Mouse (Mus musculus): ENCODE measurements around the gene Dmac2.
"Not testable (repeated sequence)": the region's sequence is repeated elsewhere in the genome, so short reads cannot be mapped to it uniquely, and the experiment has no call there.

Gene Dmac2

DNA sequence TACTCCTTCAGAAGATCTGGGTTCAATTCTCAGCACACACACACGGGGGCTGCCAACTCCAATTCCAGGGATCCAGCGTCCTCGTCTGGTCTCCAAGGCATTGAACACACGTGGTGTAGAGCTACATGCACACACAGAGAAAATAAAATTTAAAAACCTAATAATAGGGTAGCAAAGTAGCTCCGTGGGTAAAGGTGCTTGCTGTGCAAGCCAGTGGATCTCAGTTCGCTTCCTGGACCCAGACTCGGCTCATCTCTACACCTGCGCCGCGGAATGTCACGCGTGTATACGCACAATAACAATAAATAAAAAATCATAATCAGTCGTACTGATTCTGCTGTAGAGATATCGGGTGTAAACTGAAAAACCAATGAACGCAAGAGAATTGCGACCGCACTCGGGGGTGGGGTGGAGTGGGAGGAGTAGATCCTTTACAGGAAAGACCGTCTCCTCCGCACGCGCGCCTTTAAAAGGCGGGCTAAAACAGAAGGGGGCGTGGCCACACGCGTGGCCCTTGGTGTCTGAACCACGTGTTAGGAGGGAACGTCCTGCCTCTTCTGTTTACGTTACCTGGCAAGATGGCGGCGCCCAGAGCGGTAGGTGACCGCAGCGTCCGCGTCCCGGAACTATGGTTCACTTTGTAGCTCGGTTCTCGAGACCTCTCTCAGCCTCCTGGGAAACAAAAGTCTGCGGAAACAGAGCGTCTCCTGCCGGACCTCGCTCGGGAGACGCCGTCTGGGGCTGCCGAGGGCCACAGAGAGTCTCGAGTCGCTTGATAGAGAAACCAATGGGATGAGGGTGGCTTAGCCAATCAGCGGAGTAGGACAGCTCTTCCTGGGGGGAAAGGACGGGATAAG is at the start of gene Dmac2:
Gene Dmac2 (plus strand): TSS at position 550 of the 857 bp plus-strand sequence.
- peak; percentile 93 to 94 for DNase-seq (ENCODE audit: low spot score in 2 of 2)

DNA sequence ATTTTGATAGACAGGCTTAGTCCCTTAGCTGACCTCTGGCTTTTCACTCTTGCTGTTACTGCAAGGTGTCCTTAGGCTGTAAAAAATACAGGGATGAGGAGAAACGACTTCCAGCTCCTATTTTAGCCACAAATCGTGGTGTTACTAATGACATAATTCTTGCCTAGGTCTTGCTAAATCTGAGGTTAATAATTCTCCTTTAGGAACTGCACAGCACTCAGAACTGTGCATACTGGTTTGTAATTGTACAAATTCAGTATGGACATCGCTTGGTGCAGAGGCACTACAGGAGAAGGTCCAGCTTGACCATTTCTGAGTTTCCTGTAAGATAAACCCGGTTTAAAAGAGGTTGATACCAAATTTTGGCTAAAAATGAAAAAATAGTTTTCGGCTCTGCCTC is 45.4 kb upstream of the Dmac2 start:
- DNase-seq (ENCODE audit: low spot score in 2 of 2): not testable (repeated sequence)

DNA sequence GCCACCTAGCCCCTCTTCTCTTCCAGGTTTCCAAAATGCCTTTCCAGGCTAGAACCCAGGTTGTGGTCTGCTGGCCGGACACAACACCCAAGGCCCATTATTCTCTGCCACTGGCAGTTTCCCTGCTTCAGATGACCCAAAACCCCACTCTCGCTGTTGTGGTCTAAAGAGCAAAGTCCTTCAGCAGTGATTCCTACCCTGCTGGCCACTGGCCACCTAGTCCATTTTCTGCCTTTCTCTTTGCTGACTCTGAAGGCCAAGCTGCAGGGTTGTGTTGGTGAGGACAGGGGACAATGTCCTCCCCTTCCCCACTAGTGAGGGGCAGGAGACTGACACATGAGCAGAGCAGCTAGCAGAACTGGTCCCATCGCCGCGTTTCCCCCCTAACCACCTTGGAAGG is 44.1 kb upstream of the Dmac2 start:
- no peak for DNase-seq (ENCODE audit: low spot score in 2 of 2)

DNA sequence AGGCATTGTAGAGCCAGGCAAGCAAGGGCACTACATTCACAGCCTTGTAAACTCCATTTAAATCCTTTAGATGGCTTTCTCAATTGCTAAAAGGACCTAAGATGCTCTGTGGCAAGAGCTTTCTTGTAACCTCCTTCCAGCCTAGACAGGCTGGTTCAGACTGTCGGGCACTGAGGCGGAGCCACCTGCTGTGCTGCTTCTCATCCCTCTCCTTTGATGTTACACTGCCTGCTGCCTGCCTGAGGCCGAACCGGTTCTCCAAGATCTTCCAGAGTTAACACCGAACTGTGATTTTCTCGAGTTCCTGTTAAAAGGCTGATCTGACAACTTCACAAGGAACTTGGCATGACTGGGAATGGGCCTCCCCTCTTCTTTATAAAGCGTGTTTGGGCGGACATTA is 43.3 kb upstream of the Dmac2 start:
- no peak for DNase-seq (ENCODE audit: low spot score in 2 of 2)

DNA sequence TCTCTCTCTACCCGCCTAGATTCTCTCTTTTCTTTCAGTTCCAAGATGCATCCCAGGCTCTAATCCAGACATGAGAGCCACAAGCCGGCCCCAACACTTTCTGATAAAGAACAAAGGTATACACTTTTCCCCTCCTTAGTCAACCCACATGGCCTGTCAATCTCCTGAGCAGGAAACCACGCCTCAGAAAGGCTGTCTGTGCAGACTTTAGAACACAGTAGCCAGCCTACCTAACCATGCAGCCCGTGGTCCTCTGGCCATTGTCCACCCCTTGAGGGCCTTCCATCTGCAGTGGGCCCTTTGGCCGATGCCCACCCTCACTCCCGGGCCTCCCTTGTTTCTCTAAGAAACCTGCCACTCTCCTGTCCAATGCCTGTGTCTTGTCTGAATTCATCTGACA is 42.9 kb upstream of the Dmac2 start:
- DNase-seq (ENCODE audit: low spot score in 2 of 2): not testable (repeated sequence)

DNA sequence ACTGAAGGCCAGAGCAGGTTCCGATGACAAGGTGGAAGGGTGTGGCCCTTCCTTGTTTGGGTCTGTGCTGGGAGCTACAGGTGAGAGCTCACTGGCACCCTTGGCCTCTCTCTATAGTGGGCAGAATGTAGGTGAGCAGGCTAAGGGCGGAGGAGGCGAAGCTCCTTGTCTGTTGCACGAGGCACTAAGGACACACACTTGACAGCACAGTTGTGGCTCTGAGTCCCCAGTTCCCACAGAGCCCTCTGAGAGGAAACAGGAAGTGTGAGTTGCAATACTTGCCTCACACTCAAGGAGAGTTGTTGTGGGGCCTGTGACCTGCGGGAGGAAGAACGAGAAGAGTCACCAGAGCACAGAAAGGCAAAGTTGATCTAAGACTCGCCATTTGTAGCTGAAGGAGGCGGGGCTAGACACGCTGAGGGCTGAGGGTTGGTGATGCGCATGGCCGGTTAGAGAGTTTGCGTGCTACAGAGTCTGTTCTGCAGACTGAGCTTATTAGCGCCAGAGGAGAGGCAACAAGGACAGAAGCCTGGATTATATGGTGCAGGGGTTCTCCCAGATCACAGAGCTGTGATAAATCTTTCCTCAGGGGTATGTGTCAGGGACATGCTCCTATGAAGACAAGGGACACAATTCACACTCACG is 42.3 kb upstream of the Dmac2 start:
- not testable (repeated sequence) for DNase-seq (ENCODE audit: low spot score in 2 of 2)

DNA sequence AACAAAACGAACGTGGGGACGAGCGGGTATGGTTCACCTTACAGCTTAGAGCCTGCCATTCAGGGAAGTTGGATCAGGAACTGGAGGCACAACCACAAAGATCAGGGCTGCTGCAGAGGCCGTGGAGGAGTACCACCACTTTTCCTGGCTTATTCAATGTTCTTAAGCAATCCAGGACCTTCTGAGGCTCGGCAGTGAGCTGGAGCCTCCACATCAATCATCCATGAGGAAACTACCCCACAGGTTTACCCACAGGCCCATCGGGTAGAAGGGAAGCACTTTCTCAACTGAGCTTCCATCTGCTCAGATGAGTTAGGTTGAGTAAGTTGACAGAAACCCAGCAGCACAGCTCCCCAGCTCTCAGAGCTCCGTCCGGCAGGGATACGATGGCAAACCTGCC is 39.8 kb upstream of the Dmac2 start:
- no peak for DNase-seq (ENCODE audit: low spot score in 2 of 2)

DNA sequence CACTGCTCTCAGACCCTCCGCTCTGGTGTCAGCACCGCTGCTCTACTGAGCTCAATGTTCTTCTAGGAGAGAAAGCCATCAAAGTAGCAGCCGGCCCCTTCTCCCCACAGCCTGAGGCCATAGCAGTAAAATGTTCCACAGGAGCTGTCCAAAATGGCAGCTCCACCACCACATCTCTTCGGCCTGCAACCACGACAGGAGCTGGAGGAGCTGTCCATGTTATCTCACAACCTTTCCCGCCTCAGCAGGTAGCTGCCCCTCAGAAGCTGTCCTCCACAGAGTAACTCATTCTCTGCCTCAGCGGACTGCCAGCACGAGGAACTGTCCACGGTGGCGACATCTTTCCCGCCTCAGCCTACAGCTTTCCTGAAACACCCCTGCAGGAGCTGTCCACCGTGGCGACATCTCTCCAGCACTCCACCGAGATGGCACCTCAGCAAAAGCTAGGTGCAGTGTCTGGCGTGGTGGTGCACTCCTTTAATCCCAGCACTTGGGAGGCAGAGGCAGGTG is 36.9 kb upstream of the Dmac2 start:
- DNase-seq (ENCODE audit: low spot score in 2 of 2): no peak

DNA sequence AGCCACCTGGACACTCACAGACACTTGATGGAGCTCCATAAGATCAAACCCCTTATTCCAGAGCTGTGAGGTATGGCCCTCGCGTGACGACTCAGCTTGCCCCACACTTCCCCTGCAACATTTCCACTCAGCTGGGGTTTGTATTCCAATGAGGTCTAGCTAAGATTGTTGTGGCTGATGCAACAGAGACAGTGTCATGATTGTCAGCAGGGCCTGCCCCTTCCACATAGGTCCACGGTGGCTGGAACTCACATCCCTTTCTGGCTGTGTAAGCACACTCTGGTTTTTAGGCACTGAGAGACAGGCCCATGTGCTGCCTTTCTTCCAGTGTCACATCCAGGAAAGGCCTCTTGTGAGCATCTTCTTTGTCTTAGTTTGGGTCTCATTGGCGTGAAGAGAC is 34.6 kb upstream of the Dmac2 start:
- no peak for DNase-seq (ENCODE audit: low spot score in 2 of 2)

DNA sequence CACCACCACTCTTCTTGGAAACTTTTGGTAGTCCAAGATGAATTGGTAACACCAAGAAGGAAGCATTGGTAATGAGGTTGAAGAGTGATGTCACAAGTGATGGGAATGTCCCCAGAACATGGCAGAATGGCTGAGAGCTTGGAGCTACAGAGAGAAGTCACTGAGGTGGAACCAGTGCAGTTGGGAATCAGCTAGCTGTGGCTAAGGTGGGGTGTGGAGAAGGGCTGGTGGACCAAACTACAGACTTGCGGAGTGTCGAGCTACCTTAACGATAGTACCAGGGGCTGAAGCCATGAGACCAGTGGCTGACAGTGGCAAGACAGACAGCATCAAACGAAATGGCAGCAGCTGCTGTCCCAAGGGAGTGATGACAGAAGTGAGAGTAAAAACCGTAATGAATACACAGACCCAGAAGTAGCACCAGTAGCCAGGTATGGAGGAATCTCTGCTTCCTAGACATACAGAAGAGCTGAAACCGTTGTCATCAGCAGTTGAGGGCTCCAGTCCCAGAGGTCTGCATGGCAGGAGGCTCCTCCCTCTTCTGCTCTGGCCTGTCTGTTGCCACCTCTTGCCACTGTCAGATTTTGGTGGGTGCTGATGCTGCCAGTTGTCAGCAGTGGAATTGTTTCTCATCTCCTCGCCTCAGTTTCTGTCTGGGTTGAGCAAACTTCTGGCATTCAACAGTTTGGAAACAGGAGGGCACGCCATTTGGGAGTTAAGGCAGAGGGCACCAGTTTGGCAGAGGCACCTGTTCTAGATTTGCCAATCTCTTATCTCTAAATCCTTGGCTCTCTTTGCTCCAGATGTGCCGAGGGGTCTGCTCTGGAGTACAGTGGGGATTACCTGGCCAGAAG is 33.6 kb upstream of the Dmac2 start:
- DNase-seq (ENCODE audit: low spot score in 2 of 2): no peak

DNA sequence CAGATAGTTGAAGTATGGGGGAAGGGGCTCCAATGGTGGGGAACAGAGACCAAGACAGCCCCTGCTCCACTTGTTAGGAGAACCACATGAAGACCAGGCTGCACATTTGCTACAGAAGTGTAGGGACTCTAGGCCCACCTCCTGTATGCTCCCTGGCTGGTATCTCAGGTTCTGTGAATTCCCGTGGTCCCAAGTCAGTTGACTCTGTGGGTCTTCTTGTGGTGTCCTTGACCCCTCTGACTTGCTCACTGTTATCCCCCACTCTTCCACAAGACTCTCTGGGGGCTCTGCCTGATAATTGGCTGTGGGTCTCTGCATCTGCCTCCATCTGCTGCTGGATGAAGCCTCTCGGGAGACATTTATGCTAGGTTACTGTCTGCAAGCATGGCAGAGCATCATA is 28.0 kb upstream of the Dmac2 start:
- no peak for DNase-seq (ENCODE audit: low spot score in 2 of 2)

DNA sequence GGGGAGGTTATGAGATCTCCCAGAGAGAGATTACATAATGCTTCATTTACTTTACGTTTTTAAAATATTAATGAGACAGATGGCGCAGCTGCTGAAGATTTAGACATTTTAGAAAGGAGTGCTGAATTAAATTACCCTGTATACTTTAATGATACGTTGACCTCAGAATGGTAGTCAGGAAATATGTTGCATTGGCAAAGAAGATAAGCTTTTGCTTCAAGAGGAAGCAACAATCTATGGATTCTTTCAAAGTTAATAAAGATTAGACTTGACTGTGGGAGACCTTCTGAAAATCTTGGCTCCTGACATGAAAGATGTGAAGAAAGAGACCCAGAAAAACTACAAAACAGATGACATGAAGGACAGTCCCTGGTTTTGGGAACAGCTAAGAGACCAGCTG is 25.4 kb upstream of the Dmac2 start:
- DNase-seq (ENCODE audit: low spot score in 2 of 2): no peak

DNA sequence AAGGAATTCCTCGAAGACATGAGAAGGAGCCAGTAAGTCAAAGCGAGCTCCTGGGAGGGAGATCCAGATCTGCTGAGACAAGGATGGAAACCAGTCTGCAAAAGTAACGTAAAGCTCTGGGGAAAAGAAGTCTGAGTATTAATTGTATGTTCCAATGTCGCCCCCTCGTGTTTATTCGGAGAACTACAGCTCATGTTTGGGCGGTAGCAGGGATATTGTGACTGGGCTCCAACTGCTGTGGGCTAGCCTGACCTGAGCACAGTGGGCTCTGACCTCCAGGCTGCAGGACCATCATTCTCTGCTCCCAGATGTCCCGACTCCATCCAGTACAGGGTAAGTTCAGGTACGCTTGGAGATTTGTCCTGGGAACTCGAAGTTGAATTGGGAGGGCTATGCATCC is 19.6 kb upstream of the Dmac2 start:
- DNase-seq (ENCODE audit: low spot score in 2 of 2): peak; percentile 86 to 89

DNA sequence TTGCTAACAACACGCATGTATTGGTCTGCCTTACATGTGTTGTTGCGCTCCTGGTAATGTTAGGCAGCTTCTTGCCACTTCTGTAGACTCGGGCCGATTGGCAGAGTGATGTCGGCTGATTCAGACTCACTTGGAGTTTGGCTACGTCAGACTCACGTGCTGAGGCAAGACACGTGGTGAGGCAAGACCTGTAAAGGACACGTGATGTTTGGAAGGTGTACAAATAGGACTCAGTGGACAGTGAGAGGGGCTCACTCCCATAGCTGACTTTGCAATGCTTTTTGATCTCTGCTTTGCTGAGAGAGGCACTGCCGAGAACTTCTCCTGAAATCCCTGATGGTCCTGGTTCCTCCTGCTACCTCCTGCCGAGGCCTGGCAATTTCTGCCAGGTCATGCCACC is 18.5 kb upstream of the Dmac2 start:
- DNase-seq (ENCODE audit: low spot score in 2 of 2): no peak

DNA sequence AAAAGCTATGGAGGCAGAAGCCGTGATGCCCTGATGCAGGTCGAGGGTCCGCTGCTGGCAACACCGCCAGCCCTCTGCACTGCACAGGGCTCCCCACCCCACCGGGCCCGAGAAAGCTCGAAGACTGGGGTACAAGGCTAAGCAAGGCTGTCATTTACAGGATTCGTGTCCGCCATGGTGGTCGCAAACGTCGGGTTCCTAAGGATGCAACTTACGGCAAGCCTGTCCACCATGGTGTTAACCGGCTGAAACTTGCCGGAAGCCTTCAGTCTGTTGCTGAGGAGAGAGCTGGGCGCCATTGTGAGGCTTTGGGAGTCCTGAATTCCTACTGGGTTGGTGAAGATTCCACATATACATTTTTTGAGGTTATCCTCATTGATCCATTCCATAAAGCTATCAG is 17.9 kb upstream of the Dmac2 start:
- DNase-seq (ENCODE audit: low spot score in 2 of 2): no peak

DNA sequence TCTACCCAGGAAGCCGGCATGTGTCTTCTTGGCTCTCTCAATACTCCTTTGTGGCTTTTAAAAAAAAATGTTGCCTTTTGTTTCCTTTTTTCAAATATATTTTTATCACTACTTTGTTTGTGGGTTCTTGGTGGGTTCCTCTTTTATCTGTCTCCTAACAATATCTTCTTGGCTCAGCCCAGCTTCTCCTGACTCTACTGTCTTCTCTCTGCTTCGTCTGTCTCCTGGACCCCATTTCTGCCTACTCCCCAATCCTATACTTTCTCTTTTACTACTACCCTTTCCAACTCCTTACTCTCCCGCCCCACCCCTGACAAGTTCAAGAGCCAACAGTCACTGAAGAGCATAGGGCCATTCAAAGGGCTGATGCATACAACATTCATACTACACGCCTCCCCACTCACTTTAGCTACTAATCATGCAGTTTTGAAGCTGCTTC is 12.6 kb upstream of the Dmac2 start:
- DNase-seq (ENCODE audit: low spot score in 2 of 2): no peak

DNA sequence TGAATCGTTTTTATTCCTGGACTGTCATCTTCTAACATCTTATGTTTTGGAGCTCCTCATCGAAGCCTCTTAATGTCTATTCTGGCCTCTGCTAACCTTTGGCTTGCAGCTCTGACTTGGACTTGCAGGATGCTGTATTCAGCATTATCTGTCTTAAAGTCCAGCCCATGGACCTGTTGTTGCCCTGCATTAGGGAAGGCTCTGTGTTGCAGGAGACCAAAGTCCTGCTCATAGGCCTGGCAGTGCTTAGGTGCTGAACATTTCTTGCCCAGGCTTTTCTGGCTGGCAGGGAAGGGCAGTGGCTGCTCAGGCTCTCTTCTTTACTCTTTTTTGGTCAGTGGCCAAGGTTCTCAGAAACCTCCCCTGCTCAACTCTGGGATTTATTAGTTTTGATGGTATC is 12.0 kb upstream of the Dmac2 start:
- DNase-seq (ENCODE audit: low spot score in 2 of 2): no peak

DNA sequence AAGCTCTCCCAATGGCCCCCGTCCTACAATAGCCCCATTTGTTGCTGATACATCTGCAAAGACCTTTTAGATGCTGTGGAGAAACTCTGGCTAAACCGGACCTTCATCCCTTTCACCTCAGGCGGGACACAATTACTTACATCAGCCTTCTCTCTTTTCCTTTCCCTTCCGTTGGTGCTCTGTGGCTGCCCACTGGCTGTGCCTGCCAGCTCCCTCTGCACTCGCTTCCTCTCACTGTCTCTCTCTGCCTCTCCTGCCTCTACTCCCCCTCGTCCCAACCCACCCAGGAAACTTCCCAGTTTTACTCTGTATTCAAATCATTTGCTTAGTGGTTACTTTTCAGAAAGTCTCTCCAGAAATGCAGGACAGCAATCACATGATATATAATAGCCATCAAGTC is 9.2 kb upstream of the Dmac2 start:
- no peak for DNase-seq (ENCODE audit: low spot score in 2 of 2)

DNA sequence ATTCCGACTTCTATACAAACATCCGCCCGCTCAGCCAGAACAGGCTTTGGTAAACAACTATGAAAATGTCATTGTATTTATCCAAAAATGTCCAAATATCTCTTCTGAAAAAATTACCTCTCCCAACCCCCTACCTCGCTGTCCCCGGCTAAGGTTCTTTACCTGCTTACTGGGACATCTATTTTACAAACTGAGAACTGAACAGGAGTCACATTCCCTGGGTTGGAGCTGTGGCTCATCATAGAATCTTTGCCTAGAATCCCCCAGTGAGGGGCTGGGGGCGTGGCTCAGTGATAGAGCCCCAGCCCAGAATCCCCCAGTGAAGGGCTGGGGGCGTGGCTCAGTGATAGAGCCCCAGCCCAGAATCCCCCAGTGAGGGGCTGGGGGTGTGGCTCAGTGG is 7.7 kb upstream of the Dmac2 start:
- no peak for DNase-seq (ENCODE audit: low spot score in 2 of 2)

DNA sequence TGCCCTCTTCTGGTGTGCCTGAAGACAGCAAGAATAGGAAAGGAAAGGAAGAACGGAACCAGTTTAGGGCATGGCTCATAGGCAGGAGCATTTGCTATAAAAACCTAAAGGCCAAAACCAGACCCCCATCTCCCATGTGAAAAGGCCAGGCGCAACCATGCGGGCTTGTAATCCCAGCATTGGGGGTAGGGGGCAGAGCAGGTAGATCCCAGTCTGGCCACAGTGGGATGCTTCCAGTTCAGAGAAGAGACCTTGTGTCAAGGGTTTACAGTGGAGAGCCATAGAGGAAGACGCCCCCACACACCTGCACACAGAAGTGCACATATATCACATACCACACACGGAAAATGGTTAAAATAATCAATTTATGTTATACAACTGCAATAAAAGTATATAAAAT is 5.1 kb upstream of the Dmac2 start:
- no peak for DNase-seq (ENCODE audit: low spot score in 2 of 2)

DNA sequence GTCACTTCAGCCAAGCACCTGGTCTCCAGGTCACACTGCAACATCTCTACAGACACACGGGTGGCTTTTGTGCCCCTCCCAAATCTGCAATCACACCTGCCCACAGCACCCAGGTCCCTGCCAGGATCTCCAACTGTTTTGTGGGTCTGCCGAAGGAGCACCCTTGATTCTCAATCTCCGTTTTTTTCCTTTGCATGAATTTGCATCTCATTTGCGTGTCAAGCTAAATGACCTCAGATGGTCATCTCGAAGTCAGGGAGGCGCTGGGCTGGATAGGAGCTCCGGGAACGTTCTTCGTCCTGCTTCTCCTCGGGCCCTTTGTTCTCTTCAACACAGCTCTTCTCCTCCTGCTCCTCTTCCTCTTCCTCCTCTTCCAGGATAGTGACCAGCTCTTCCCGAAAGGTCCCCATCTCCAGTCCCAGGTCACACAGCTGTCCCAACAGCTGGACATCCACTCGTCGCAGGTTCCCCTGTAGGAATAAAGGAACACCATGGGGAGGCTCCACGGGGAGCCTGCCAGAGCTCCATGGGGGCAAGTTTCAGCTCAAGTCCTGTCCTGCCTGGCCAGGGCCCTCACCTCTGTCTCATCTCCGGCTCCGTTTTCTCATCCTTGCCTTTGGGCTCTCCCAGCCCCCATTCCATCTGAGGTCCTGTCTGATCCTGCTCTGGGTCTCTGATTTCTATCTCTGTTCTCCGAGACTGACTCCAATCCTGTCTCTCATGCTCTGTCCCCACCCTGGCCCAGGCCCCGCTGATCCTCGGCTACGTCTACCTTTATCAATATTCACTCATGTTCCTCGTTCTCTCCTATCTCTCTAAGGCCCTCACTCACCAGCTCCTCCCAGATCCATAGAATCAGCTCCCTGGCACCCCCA is 4.1 kb upstream of the Dmac2 start:
- no peak for DNase-seq (ENCODE audit: low spot score in 2 of 2)
